Mouse (Mus musculus) C3H10T1/2 (cell line): ENCODE measurements around the gene Psap. TPM values are rescaled to one million over a fixed set of nuclear protein-coding genes. Genes with fewer than 3 reads are reported as not detected.

Experiments used
- polyA plus RNA-seq, 2 experiments: library from polyadenylated mRNA; unstranded; fragments of >200 nt; fragmentation: generic; extraction: Trizol; gene quantifications; one replicate each; pipeline ENCODE4 v1.2.1; 2012; ENCODE audit warnings: missing spikeins in 2 of 2

The Psap gene
- polyA plus RNA-seq, result 1,000 to 10,000 TPM in 1 of 2 experiments, 100 to 1,000 TPM in 1; 208 to 1,112 TPM

GRCm38 (mm10) chr10:60277207-60278005 is at the start of gene Psap:
Gene Psap, plus strand, starts transcription at chr10:60277627.

GRCm38 (mm10) chr10:60346701-60347405 is 69.4 kb downstream of the Psap start, which contains the start of gene Vsir:
Gene Vsir, plus strand, starts transcription at chr10:60346851.

Other genes starting within 250 kb of the Psap start
- under 1 TPM in 1 of 2 experiments, not detected in 1; 0.12 TPM for gene Spock2, start 171.4 kb upstream of the Psap start, polyA plus RNA-seq
- 1 to 10 TPM in 1 of 2 experiments, under 1 TPM in 1; 0.22 to 1.8 TPM for gene Chst3, start 58.4 kb upstream of the Psap start, polyA plus RNA-seq
- under 1 TPM; 0.11 to 0.32 TPM for gene Vsir, start 69.2 kb downstream of the Psap start, polyA plus RNA-seq
- 1 to 10 TPM in 1 of 2 experiments, under 1 TPM in 1; 0.12 to 3.8 TPM for gene Gm17455, start 122.1 kb downstream of the Psap start, polyA plus RNA-seq